Mouse (Mus musculus): ENCODE data around the gene Phb2. TPM values are rescaled to one million over a fixed set of nuclear protein-coding genes. Genes with fewer than 3 reads are reported as not detected.

The Phb2 gene
- polyA plus RNA-seq, 1 experiment from 2014 or later, result 242 TPM

DNA sequence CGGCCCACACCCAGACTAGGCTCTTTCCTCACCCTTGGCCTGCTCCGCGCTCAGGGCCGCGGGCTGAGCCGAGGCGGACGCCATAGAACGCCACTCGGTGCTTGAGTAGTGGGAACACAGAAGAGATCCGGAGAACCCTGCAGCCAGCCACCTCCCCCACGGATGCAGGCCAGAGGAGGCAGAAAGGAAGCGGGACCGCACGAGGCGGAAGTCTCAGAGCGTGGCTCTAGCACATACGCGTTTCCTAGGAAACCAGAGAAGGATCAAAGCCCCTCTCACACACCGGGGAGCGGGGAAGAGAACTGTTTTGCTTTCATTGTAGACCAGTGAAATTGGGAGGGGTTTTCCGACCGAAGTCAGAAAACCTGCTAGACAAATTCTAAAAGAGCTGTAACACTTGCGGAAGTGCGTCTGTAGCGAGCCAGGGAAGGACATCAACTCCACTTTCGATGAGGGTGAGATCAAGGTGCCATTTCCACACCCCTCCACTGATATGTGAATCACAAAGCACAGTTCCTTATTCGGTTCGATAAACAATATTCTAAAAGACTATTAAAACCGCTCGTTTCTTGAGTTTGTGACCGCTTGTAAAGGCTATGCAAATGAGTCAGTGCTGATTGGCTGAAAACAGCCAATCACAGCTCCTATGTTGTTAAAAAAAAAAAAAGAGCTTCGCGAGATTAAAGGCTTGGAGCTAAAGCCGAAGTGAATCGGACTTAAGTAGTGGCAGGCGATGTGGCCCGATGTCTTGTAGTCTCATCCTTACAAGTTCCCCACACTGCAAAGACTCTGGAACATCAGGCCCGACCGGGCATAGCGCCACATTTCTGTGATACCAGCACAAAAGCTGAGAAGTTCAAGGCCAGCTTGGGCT, 29.0 kb downstream of the Phb2 start, which contains the start of gene Grcc10:
TSS of gene Grcc10 (minus strand) at position 487 of the 874 bp plus-strand sequence.
- peak; percentile 80 for ATAC-seq (ENCODE audit: low read depth)
- Histone ChIP-seq H3K4me1 (ENCODE audit: control insufficient read depth, insufficient read depth, low read length) (peaks cover 18% of the 10 kb centered on the region), H3K9me3 (ENCODE audit: control insufficient read depth, low read length) (no peaks in the 10 kb centered on the region), H3K9ac (replicated peaks; ENCODE audit: low read depth, low read length) (peak within 1 kb of the TSS; percentile 86), H3K4me2 (ENCODE audit: low read depth, low read length) (peak within 1 kb of the TSS; percentile 83), H3K36me3 (ENCODE audit: control insufficient read depth, insufficient read depth, low read length) (peaks cover 21% of the 10 kb centered on the region), H3K4me3 (ENCODE audit: low read depth, low read length) (peak within 1 kb of the TSS; percentile 61), H3K27me3 (ENCODE audit: control insufficient read depth, insufficient read depth, low read length) (no peaks in the 10 kb centered on the region), H3K27ac (ENCODE audit: low read depth, low read length) (peak within 1 kb of the TSS; percentile 99)
- WGBS, result under 1% methylated on average over 41 of the region's 41 CpGs

DNA sequence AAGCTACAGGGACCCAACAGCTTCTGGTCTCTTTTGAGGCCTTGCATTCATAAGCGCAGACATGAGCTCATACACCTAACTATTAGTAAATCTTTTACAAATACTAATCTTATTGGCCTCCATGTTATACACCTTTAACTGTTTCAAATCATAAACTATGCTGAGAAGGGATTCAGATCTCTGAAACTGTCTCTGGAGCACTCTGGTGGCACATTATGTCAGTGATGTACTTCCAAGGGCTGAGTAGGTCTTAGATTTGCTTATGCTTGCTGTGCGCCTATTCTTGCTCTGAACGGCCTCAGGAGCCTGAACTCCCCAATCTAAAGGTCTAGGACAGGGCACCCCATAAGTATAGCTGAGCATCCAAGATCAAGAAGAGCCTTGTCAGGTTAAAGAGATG, 29.7 kb downstream of the Phb2 start:
- Histone ChIP-seq H3K27ac (ENCODE audit: low read depth, low read length) (peak overlapping the region; percentile 99), H3K4me3 (ENCODE audit: low read depth, low read length) (peak overlapping the region; percentile 61; the same call in 1 of the 2 replicates), H3K36me3 (ENCODE audit: control insufficient read depth, insufficient read depth, low read length) (peaks cover 23% of the 10 kb centered on the region), H3K4me1 (ENCODE audit: control insufficient read depth, insufficient read depth, low read length) (peaks cover 23% of the 10 kb centered on the region), H3K27me3 (ENCODE audit: control insufficient read depth, insufficient read depth, low read length) (no peaks in the 10 kb centered on the region), H3K9ac (replicated peaks; ENCODE audit: low read depth, low read length) (no peak overlapping the region; the same call in 1 of the 2 replicates), H3K4me2 (ENCODE audit: low read depth, low read length) (peak overlapping the region; percentile 83), H3K9me3 (ENCODE audit: control insufficient read depth, low read length) (no peaks in the 10 kb centered on the region)
- no peak for ATAC-seq (ENCODE audit: low read depth)
- 60% methylated on average over 3 of the region's 3 CpGs for WGBS

DNA sequence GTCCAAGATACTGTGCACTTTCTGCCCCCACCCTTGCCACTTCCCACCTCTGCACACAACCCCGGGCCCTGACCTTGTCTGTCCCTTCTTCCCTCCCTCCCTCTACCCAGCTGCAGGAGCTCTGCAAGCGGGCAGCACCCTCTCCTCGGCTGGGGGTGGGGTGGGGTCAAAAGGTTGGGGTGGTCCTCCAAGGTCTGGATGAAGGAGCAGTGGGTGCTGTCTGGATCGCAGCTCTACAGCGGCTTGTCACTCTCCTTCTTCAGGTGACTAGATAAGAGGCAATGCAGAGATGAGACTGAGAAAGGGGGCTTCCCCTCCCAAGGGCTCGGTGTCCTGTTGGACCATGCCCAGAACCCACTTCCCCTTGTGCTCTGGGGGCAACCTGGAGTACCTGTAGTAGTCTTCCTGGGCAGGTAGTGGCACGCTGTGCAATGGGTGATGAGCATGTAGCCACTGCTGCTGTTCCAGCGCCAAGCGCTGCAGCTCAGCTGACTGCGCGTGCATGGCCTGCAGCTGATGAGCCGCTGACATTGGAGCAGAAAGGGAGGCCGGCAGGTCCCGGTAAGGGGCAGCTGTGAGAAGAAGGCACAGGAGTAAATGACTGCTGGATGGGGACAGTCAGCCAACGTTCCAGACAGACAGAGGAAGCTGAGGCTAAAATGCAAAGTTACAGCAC, 30.8 kb downstream of the Phb2 start:
- no peak overlapping the region for H3K9ac ChIP-seq (replicated peaks; ENCODE audit: low read depth, low read length)
- no peak overlapping the region for H3K4me2 ChIP-seq (ENCODE audit: low read depth, low read length)
- peaks cover 33% of the 10 kb centered on the region for H3K36me3 ChIP-seq (ENCODE audit: control insufficient read depth, insufficient read depth, low read length)
- H3K27me3 ChIP-seq (ENCODE audit: control insufficient read depth, insufficient read depth, low read length), result no peaks in the 10 kb centered on the region
- no peak overlapping the region for H3K4me3 ChIP-seq (ENCODE audit: low read depth, low read length)
- no peak for ATAC-seq (ENCODE audit: low read depth)
- no peaks in the 10 kb centered on the region for H3K9me3 ChIP-seq (ENCODE audit: control insufficient read depth, low read length)
- WGBS, result 94% methylated on average over 15 of the region's 15 CpGs
- peaks cover 23% of the 10 kb centered on the region for H3K4me1 ChIP-seq (ENCODE audit: control insufficient read depth, insufficient read depth, low read length)
- H3K27ac ChIP-seq (ENCODE audit: low read depth, low read length), result no peak overlapping the region

DNA sequence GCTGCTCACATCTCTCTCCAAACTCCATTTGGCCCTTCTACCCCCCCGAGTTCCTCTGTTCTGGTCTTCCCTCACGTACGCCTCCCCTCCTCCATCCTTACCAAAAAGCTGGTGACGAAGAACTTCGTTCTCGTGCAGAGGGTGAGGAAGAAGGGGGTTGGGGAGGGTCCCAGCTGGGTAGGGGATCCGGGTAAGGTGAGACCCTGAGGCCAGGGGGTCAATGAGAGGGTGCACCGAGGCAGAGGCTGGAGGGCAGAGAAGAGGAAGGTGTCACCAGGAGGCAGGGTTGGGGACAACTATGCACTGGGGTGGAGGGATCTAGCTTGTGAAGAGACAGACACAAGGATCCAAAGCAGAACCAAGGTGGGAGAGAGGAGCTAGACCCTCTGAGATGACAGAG, 31.5 kb downstream of the Phb2 start:
- Histone ChIP-seq H3K9ac (replicated peaks; ENCODE audit: low read depth, low read length) (no peak overlapping the region), H3K4me3 (ENCODE audit: low read depth, low read length) (no peak overlapping the region), H3K27ac (ENCODE audit: low read depth, low read length) (no peak overlapping the region), H3K9me3 (ENCODE audit: control insufficient read depth, low read length) (no peaks in the 10 kb centered on the region), H3K27me3 (ENCODE audit: control insufficient read depth, insufficient read depth, low read length) (no peaks in the 10 kb centered on the region), H3K36me3 (ENCODE audit: control insufficient read depth, insufficient read depth, low read length) (peaks cover 39% of the 10 kb centered on the region), H3K4me2 (ENCODE audit: low read depth, low read length) (no peak overlapping the region), H3K4me1 (ENCODE audit: control insufficient read depth, insufficient read depth, low read length) (peaks cover 23% of the 10 kb centered on the region)
- no peak for ATAC-seq (ENCODE audit: low read depth)
- 96% methylated on average over 8 of the region's 8 CpGs for WGBS

DNA sequence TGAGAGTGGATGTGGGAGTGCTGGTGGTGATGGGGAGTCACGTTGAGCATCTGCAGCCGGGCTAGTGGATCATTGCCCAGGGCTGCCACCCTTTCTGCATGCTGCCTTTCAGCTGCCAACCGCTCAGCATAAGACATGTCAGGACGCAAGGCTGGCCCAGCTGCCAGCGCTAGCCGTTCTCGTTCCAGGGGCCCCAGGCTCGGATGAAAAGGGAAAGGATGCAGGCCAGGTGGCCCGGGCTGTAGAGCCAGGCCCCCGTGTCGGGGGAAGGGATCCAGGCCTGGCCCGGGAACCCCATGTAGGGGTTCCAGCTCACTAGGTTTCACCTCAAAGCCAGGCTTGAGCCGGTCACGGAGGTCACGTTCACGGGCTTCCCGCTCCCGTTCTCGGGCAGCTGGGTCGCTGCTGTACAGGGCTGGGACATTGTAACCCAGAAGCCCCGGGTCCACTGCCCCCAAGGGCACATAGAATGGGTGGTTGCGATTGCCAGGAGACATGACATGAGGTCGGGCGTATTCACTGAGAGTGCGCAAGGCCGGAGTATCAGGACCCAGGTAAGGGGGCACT, 32.7 kb downstream of the Phb2 start:
- Histone ChIP-seq H3K4me2 (ENCODE audit: low read depth, low read length) (peak overlapping the region; percentile 35; the same call in 1 of the 2 replicates), H3K27ac (ENCODE audit: low read depth, low read length) (peak overlapping the region; percentile 68), H3K27me3 (ENCODE audit: control insufficient read depth, insufficient read depth, low read length) (no peaks in the 10 kb centered on the region), H3K9me3 (ENCODE audit: control insufficient read depth, low read length) (no peaks in the 10 kb centered on the region), H3K4me3 (ENCODE audit: low read depth, low read length) (no peak overlapping the region), H3K36me3 (ENCODE audit: control insufficient read depth, insufficient read depth, low read length) (peaks cover 46% of the 10 kb centered on the region), H3K4me1 (ENCODE audit: control insufficient read depth, insufficient read depth, low read length) (peaks cover 14% of the 10 kb centered on the region), H3K9ac (replicated peaks; ENCODE audit: low read depth, low read length) (no peak overlapping the region)
- 71% methylated on average over 26 of the region's 26 CpGs for WGBS
- no peak for ATAC-seq (ENCODE audit: low read depth)

DNA sequence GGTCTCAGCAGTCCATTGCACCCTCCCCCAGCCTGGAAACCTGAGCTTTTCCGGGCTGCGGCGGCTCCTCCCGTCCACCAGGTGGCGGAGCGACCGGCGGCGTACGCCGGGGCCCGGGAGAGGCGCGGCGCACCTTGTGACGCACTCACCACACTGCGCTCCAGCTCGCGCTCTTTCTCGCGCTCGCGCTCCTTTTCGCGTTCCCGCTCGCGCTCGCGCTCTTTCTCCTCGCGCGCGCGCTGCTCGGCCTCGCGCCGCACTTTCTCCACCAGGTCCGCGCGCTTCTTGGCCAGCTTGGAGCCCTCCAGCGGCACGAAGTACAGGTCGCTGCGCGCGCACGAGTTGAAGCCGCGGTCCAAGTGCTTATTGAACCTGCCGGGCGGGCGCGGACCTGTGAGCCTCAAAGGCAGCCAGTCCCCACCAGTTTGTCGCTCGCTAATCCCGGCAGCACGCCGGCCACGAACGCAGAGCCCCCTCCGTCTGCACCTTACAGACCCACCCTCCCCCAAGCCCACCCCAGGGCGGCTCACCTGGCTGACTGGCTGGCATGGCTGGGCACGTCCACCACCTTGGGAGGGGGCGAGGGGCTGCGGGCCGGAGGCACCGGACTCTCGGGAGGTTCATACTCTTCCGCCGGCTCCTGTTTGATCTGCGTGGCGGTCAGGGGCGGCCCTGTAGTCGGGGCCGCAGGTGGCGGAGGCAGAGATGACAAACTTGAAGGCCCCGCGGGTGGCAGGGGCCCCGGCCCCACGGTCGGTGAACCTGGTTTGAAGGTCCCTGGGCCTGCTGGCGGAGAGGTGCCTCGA, 33.6 kb downstream of the Phb2 start:
- Histone ChIP-seq H3K27me3 (ENCODE audit: control insufficient read depth, insufficient read depth, low read length) (no peaks in the 10 kb centered on the region), H3K27ac (ENCODE audit: low read depth, low read length) (peak overlapping the region; percentile 68), H3K9ac (replicated peaks; ENCODE audit: low read depth, low read length) (peak overlapping the region; percentile 70), H3K9me3 (ENCODE audit: control insufficient read depth, low read length) (no peaks in the 10 kb centered on the region), H3K36me3 (ENCODE audit: control insufficient read depth, insufficient read depth, low read length) (peaks cover 46% of the 10 kb centered on the region), H3K4me3 (ENCODE audit: low read depth, low read length) (peak overlapping the region; percentile 37), H3K4me1 (ENCODE audit: control insufficient read depth, insufficient read depth, low read length) (peaks cover 12% of the 10 kb centered on the region), H3K4me2 (ENCODE audit: low read depth, low read length) (peak overlapping the region; percentile 68)
- peak; percentile 83 for ATAC-seq (ENCODE audit: low read depth)
- under 1% methylated on average over 83 of the region's 85 CpGs for WGBS

DNA sequence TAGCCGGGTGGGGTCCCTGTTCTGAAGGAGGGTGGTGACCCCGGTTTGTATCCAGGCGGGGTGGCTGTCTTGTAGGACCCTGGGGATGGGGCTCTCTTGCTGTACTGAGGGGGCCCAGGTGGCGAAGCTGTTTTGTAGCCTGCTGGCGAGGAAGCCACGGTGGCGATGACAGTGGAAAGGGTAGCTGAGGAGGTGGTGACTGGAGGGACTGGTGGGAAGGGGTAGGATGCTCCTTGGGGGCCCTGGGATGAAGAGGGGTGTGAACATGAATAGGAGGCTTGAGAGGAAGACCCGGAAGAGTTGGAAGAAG, 34.1 kb downstream of the Phb2 start:
- peaks cover 46% of the 10 kb centered on the region for H3K36me3 ChIP-seq (ENCODE audit: control insufficient read depth, insufficient read depth, low read length)
- ATAC-seq (ENCODE audit: low read depth), result peak; percentile 18
- WGBS, result 9% methylated on average over 8 of the region's 8 CpGs

DNA sequence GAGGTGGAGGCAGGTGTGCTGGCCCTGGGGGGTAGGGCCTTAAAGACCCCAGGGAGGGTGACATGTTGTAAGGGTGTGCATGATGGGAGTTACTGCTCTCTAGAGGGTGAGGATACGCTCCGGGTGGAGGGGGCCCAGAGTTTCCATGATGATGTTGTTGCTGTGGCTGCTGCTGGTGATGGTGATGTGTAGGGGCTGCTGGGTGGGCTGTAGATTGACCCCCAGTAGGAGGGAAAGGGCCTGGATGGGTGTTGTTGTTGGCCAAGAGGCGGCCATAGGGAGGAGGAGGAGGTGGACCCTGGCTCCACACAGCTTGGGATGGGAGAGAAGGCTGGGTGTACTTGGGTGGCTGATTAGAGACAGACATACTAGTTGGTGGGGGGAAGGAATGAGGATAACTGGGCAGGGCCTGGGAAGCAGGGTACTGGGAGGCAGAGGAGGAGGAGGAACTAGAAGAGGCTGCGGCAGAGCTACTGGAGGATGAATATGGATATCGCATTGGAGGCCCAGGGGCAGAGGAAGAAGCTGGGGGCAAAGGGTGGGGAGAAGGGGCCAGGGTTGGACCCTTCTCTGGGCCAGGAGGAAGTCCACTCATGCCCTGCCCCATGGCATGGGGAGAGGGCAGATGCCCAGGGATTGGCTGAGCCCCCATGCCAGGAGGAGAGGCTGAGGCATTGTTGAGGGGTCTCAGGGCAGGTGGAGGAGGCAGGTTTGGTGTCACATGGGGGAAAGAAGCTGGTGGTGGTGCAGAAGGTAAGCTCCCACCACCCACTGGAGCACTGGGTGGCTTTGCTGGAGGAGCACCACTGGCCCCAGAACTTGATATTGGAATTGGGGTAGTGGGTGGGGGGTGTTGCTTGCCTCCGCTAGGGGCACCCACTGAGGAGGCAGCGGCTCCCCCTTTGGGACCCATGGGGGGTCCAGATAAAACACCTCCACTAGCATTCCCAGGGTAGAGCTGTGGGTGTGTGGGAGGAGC, 34.8 kb downstream of the Phb2 start:
- peak; percentile 1; the same call in 1 of the 2 replicates for ATAC-seq (ENCODE audit: low read depth)
- Histone ChIP-seq H3K4me2 (ENCODE audit: low read depth, low read length) (peak overlapping the region; percentile 68), H3K4me1 (ENCODE audit: control insufficient read depth, insufficient read depth, low read length) (peaks cover 8% of the 10 kb centered on the region), H3K9ac (replicated peaks; ENCODE audit: low read depth, low read length) (peak overlapping the region; percentile 70), H3K36me3 (ENCODE audit: control insufficient read depth, insufficient read depth, low read length) (peaks cover 46% of the 10 kb centered on the region), H3K27me3 (ENCODE audit: control insufficient read depth, insufficient read depth, low read length) (no peaks in the 10 kb centered on the region), H3K9me3 (ENCODE audit: control insufficient read depth, low read length) (no peaks in the 10 kb centered on the region), H3K4me3 (ENCODE audit: low read depth, low read length) (peak overlapping the region; percentile 37; the same call in 1 of the 2 replicates), H3K27ac (ENCODE audit: low read depth, low read length) (peak overlapping the region; percentile 68)
- 88% methylated on average over 7 of the region's 7 CpGs for WGBS

More for the DNA sequence above, 34.1 kb downstream of the Phb2 start:
- Histone ChIP-seq H3K27me3 (ENCODE audit: control insufficient read depth, insufficient read depth, low read length) (no peaks in the 10 kb centered on the region), H3K27ac (ENCODE audit: low read depth, low read length) (peak overlapping the region; percentile 68), H3K9ac (replicated peaks; ENCODE audit: low read depth, low read length) (peak overlapping the region; percentile 70), H3K4me2 (ENCODE audit: low read depth, low read length) (peak overlapping the region; percentile 68), H3K4me3 (ENCODE audit: low read depth, low read length) (peak overlapping the region; percentile 37), H3K4me1 (ENCODE audit: control insufficient read depth, insufficient read depth, low read length) (peaks cover 12% of the 10 kb centered on the region), H3K9me3 (ENCODE audit: control insufficient read depth, low read length) (no peaks in the 10 kb centered on the region)
